Mouse (Mus musculus): Measurements from ENCODE around the gene Rnf213. TPM values are rescaled to one million over a fixed set of nuclear protein-coding genes. Genes with fewer than 3 reads are reported as not detected.

Gene Rnf213
- polyA plus RNA-seq, 1 experiment from 2014 or later, result 1.5 TPM

GRCm38 (mm10) chr11:119428649-119429136 is 35.8 kb downstream of the Rnf213 start:
- no peaks in the 10 kb centered on the region for H3K36me3 ChIP-seq
- H3K9me3 ChIP-seq, result no peaks in the 10 kb centered on the region
- peak overlapping the region; percentile 35; the same call in 1 of the 2 replicates for H3K27ac ChIP-seq
- peak; percentile 55 for DNase-seq (ENCODE audit: low spot score)
- peaks cover 10% of the 10 kb centered on the region; the same call in 1 of the 2 replicates for H3K27me3 ChIP-seq (ENCODE audit: insufficient read depth, poor library complexity, severe bottlenecking)
- H3K4me3 ChIP-seq, result peak overlapping the region; percentile 45
- under 1% methylated on average over 33 of the region's 35 CpGs for WGBS
- peaks cover 15% of the 10 kb centered on the region for H3K4me1 ChIP-seq (replicated peaks)

DNA sequence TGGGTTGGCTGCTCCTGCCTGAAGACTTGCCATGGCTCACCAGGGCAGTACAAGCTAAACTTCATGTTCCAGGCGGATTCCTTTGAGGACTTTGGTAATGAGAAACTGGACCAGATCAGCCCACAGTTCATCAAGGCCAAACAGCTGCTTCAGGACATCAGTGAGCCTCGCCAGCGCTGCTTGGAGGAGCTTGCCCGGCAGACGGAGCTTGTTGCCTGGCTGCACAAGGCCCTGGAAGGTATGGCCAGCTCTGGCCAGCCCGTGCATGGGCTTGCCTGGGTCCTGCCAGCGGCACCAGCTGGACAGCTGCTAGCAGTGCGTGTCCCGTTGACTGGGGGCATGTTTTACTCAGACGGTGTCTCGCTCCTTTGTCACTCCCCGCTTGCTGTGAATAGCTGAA is 38.6 kb downstream of the Rnf213 start:
- WGBS, result 89% methylated on average over 12 of the region's 12 CpGs
- H3K27ac ChIP-seq, result no peak overlapping the region
- no peak for DNase-seq (ENCODE audit: low spot score)
- no peak overlapping the region for H3K4me3 ChIP-seq
- peaks cover 15% of the 10 kb centered on the region for H3K4me1 ChIP-seq (replicated peaks)
- H3K36me3 ChIP-seq, result no peaks in the 10 kb centered on the region
- peaks cover 10% of the 10 kb centered on the region; the same call in 1 of the 2 replicates for H3K27me3 ChIP-seq (ENCODE audit: insufficient read depth, poor library complexity, severe bottlenecking)
- no peaks in the 10 kb centered on the region for H3K9me3 ChIP-seq

DNA sequence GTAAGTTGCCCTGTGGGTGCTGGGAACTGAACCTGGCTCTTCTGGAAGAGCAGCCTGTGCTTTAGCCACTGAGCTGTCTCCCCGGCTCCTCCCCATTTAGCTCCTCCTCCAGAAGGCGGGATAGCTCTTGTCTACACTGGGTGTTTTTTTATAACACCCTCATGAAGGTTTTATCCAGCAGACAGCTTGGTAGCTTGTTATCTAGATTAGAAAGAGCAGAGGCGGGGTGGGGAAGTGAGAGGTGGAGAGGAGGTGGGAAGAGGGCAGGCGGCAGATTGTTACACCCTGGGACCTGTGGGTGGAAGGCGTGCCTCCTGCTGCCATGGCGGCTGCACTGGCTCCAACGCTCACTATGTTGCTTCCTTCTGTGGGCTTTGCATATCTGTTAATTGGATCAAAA is 39.8 kb downstream of the Rnf213 start:
- WGBS, result 73% methylated on average over 7 of the region's 7 CpGs

DNA sequence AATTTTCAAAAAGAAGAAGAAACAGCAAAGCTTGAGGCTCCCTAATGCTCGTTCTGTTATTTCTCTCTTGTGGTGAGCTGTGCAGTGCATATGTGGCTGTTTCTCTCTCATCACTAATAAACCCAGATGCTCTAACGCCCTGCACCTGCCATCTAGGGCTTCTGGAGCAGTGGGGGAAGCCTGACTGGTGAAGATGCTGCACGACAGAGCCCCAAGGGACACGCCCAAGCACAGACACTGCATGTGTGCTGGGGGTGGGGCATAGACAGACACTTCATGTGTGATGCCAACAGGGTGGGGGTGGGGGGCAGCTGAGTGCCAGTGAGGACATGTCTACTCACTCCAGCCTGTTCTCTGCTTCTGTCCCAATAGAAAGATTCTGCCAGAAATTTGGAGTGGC is 41.4 kb downstream of the Rnf213 start:
- Histone ChIP-seq H3K4me3 (no peak overlapping the region), H3K27ac (no peak overlapping the region), H3K4me1 (replicated peaks) (no peaks in the 10 kb centered on the region), H3K36me3 (no peaks in the 10 kb centered on the region), H3K9me3 (no peaks in the 10 kb centered on the region), H3K27me3 (ENCODE audit: insufficient read depth, poor library complexity, severe bottlenecking) (peaks cover 4% of the 10 kb centered on the region; the same call in 1 of the 2 replicates)
- WGBS, result 83% methylated on average over 4 of the region's 4 CpGs
- DNase-seq (ENCODE audit: low spot score), result no peak

More for the DNA sequence above, 39.8 kb downstream of the Rnf213 start:
- Histone ChIP-seq H3K9me3 (no peaks in the 10 kb centered on the region), H3K27ac (no peak overlapping the region), H3K36me3 (no peaks in the 10 kb centered on the region), H3K4me3 (no peak overlapping the region), H3K27me3 (ENCODE audit: insufficient read depth, poor library complexity, severe bottlenecking) (peaks cover 9% of the 10 kb centered on the region; the same call in 1 of the 2 replicates), H3K4me1 (replicated peaks) (peaks cover 13% of the 10 kb centered on the region)
- no peak for DNase-seq (ENCODE audit: low spot score)

GRCm38 (mm10) chr11:119435880-119436872 is 43.3 kb downstream of the Rnf213 start:
- H3K27me3 ChIP-seq (ENCODE audit: insufficient read depth, poor library complexity, severe bottlenecking), result no peaks in the 10 kb centered on the region
- no peaks in the 10 kb centered on the region for H3K4me1 ChIP-seq (replicated peaks)
- 80% methylated on average over 19 of the region's 19 CpGs for WGBS
- no peaks in the 10 kb centered on the region for H3K36me3 ChIP-seq
- no peaks in the 10 kb centered on the region for H3K9me3 ChIP-seq
- DNase-seq (ENCODE audit: low spot score), result no peak
- H3K4me3 ChIP-seq, result no peak overlapping the region
- no peak overlapping the region for H3K27ac ChIP-seq

- Histone ChIP-seq H3K9me3 (no peaks in the 10 kb centered on the region), H3K36me3 (no peaks in the 10 kb centered on the region), H3K27me3 (ENCODE audit: insufficient read depth, poor library complexity, severe bottlenecking) (no peaks in the 10 kb centered on the region), H3K27ac (no peak overlapping the region), H3K4me1 (replicated peaks) (no peaks in the 10 kb centered on the region), H3K4me3 (no peak overlapping the region)
- WGBS, result 88% methylated on average over 8 of the region's 8 CpGs
- DNase-seq (ENCODE audit: low spot score), result no peak
Measured at GRCm38 (mm10) chr11:119438776-119439175, 45.9 kb downstream of the Rnf213 start.

DNA sequence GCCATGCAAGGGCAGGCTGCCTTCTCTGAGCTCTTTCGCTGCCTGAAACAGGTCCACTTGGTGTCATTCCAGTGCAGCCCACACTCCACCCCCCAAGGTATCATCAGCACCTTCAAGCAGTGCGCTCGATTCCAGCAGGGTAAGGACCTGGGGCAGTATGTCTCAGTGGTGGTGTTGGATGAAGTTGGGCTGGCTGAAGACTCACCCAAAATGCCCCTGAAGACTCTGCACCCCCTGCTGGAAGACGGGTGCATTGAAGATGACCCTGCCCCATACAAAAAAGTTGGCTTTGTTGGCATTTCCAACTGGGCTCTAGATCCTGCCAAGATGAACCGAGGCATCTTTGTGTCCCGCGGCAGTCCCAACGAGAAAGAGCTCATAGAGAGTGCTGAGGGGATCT is 49.3 kb downstream of the Rnf213 start:
- H3K27ac ChIP-seq, result no peak overlapping the region
- WGBS, result 91% methylated on average over 8 of the region's 8 CpGs
- H3K27me3 ChIP-seq (ENCODE audit: insufficient read depth, poor library complexity, severe bottlenecking), result no peaks in the 10 kb centered on the region
- H3K4me1 ChIP-seq (replicated peaks), result no peaks in the 10 kb centered on the region; the same call in 1 of the 2 replicates
- no peaks in the 10 kb centered on the region for H3K36me3 ChIP-seq
- DNase-seq (ENCODE audit: low spot score), result no peak
- no peaks in the 10 kb centered on the region for H3K9me3 ChIP-seq
- no peak overlapping the region for H3K4me3 ChIP-seq

DNA sequence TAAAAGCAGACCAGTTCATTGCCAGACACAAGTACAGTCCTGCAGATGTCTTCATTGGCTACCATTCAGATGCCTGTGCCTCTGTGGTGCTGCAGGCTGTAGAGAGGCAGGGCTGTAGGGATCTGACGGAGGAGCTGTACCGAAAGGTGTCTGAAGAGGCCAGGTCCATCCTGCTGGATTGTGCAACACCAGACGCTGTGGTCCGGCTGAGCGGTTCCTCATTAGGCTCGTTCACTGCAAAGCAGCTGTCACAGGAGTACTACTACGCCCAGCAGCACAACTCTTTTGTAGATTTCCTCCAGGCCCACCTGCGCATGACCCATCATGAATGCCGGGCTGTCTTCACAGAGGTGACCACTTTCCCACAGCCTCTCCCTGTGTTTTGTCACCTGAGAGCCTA is 50.5 kb downstream of the Rnf213 start:
- H3K4me1 ChIP-seq (replicated peaks), result no peaks in the 10 kb centered on the region; the same call in 1 of the 2 replicates
- WGBS, result 90% methylated on average over 9 of the region's 9 CpGs
- no peak overlapping the region for H3K4me3 ChIP-seq
- no peaks in the 10 kb centered on the region for H3K9me3 ChIP-seq
- no peaks in the 10 kb centered on the region for H3K36me3 ChIP-seq
- no peak for DNase-seq (ENCODE audit: low spot score)
- H3K27ac ChIP-seq, result no peak overlapping the region
- no peaks in the 10 kb centered on the region for H3K27me3 ChIP-seq (ENCODE audit: insufficient read depth, poor library complexity, severe bottlenecking)

- 89% methylated on average over 4 of the region's 4 CpGs for WGBS
- Histone ChIP-seq H3K27me3 (ENCODE audit: insufficient read depth, poor library complexity, severe bottlenecking) (no peaks in the 10 kb centered on the region), H3K4me3 (no peak overlapping the region), H3K27ac (no peak overlapping the region), H3K36me3 (no peaks in the 10 kb centered on the region), H3K4me1 (replicated peaks) (no peaks in the 10 kb centered on the region), H3K9me3 (no peaks in the 10 kb centered on the region)
- DNase-seq (ENCODE audit: low spot score), result no peak
Measured at GRCm38 (mm10) chr11:119456097-119456496, 63.2 kb downstream of the Rnf213 start.

DNA sequence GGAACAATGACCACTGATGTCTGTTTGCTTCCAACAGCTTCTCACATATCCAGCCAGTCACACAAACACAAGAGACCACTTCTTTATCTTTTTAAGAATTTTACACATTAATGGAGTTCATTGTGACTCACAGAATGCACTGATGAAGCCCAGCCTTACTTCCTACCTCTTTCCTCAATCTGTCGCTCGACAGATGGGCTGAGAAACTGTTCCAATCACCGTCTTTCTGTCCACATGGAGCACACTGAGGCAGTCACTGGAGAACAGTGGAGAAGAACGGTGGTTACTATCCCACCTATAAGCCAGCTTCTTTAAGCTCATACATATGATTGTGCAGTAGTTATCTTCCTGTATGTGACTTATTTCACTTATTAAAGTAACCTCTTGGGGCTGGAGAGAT is 85.0 kb downstream of the Rnf213 start:
- H3K36me3 ChIP-seq, result 0 out of 2 replicates have a peak, but pooled peaks cover 3% of the 10 kb centered on the region
- H3K27me3 ChIP-seq (ENCODE audit: insufficient read depth, poor library complexity, severe bottlenecking), result no peaks in the 10 kb centered on the region
- H3K4me3 ChIP-seq, result no peak overlapping the region
- DNase-seq (ENCODE audit: low spot score), result no peak
- H3K27ac ChIP-seq, result no peak overlapping the region
- whole genome bisulfite sequencing, result 94% methylated on average over 4 of the region's 4 CpGs
- H3K4me1 ChIP-seq (replicated peaks), result no peaks in the 10 kb centered on the region
- no peaks in the 10 kb centered on the region for H3K9me3 ChIP-seq

DNA sequence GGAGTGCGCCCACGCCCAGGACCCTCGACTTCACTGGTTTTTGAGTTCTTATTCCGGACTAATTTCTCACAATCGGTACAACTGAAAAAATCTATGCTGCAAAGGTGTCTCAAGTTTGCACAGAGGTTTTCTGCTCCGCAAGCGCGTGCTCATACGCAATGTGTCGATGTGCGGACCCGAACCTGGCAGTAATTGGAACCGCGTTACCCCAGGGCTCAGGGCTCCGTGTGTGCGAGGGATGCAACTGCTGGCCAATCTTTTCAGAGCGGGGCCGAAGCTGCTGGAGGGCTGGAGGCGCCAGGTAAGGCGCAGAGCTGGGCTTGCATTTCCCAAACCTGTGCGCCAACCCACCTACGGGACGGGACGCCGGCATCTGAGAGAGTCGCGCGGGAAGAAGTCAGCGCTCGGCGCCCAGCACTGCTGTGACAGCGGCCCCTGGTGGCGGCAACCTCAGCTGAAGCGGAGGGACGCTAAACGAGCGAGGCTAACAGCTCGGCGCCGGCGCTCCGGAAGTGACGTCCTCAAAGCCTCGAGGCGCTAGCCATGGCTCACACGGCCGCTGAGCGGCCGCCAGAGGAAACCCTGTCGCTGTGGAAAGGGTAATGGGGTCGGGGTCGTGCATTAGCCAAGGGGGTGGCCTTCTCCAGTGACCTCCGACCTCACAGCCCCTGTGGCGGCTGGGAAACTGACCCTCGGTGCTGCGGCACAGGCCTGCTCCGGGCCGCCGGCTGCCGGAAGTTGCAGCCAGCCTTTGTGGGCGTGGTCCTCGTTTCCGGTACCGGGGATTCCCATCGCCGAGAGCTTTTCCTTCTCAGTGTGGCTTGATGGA is 98.2 kb downstream of the Rnf213 start, which contains the start of gene Endov:
TSS of gene Endov (plus strand) at position 487 of the 829 bp plus-strand sequence.
- peaks cover 35% of the 10 kb centered on the region for H3K36me3 ChIP-seq
- H3K27ac ChIP-seq, result peak within 1 kb of the TSS; percentile 98
- H3K4me1 ChIP-seq (replicated peaks), result peaks cover 33% of the 10 kb centered on the region
- WGBS, result under 1% methylated on average over 66 of the region's 66 CpGs
- peak; percentile 98 for DNase-seq (ENCODE audit: low spot score)
- peaks cover 13% of the 10 kb centered on the region for H3K27me3 ChIP-seq (ENCODE audit: insufficient read depth, poor library complexity, severe bottlenecking)
- no peaks in the 10 kb centered on the region for H3K9me3 ChIP-seq
- peak within 1 kb of the TSS; percentile 72 for H3K4me3 ChIP-seq

- WGBS, result 6% methylated on average over 27 of the region's 27 CpGs
- Histone ChIP-seq H3K27me3 (ENCODE audit: insufficient read depth, poor library complexity, severe bottlenecking) (peaks cover 13% of the 10 kb centered on the region), H3K4me3 (peak overlapping the region; percentile 72), H3K9me3 (no peaks in the 10 kb centered on the region), H3K27ac (peak overlapping the region; percentile 98), H3K36me3 (peaks cover 35% of the 10 kb centered on the region), H3K4me1 (replicated peaks) (peaks cover 33% of the 10 kb centered on the region)
- no peak for DNase-seq (ENCODE audit: low spot score)
Measured at GRCm38 (mm10) chr11:119491690-119492087, 98.8 kb downstream of the Rnf213 start.

All from hindbrain, embryonic 10.5 days (tissue).